Mouse (Mus musculus) intestine, embryonic 16.5 days (tissue): ENCODE measurements around the gene Gm14326. TPM values are rescaled to one million over a fixed set of nuclear protein-coding genes. Genes with fewer than 3 reads are reported as not detected.
A peak's percentile ranks its signal among the peaks of the same experiment; 100 is the strongest.
"Not testable (repeated sequence)": the region's sequence is repeated elsewhere in the genome, so short reads cannot be mapped to it uniquely, and the experiment has no call there.

Experiments used
- ATAC-seq: fragments of 200-750 bp; cut with Nextera tagmentation; 2 replicates; pipeline ENCODE4 v1.8.0; 2017; ENCODE audit warnings: moderate TSS enrichment, moderate library complexity
- H3K27ac ChIP-seq: fragments of 300-500 bp; sonication (generic); 2 replicates; pipeline ENCODE4 v1.5.1; 2014; ENCODE audit warnings: mild to moderate bottlenecking, low read length
- H3K27me3 ChIP-seq: fragments of 300-500 bp; sonication (generic); replicated peaks from 2 replicates; pipeline ENCODE4 v1.6.1; 2014; ENCODE audit warnings: low read length, control low read depth, mixed read lengths; ENCODE audit not compliant: control insufficient read depth, insufficient read depth
- H3K36me3 ChIP-seq: fragments of 300-500 bp; sonication (generic); 2 replicates; pipeline ENCODE4 v1.6.1; 2014; ENCODE audit warnings: low read length, control low read depth; ENCODE audit not compliant: control insufficient read depth, insufficient read depth
- H3K4me1 ChIP-seq: fragments of 300-500 bp; sonication (generic); 2 replicates; pipeline ENCODE4 v1.6.1; 2014; ENCODE audit warnings: low read length, control low read depth, mixed read lengths; ENCODE audit not compliant: control insufficient read depth, insufficient read depth
- H3K4me2 ChIP-seq: fragments of 300-500 bp; sonication (generic); 2 replicates; pipeline ENCODE4 v1.6.1; 2014; ENCODE audit warnings: low read depth, low read length, control low read depth
- H3K4me3 ChIP-seq: fragments of 300-500 bp; sonication (generic); 2 replicates; pipeline ENCODE4 v1.5.1; 2014; ENCODE audit warnings: mild to moderate bottlenecking, low read length
- H3K9ac ChIP-seq: fragments of 300-500 bp; sonication (generic); 2 replicates; pipeline ENCODE4 v1.6.1; 2014; ENCODE audit warnings: low read depth, low read length
- H3K9me3 ChIP-seq: fragments of 300-500 bp; sonication (generic); 2 replicates; pipeline ENCODE4 v1.6.1; 2016; ENCODE audit warnings: low read length, control low read depth; ENCODE audit not compliant: control insufficient read depth
- WGBS: fragments of 180-500 bp; shearing (Covaris S2); extraction: QIAGEN DNeasy Blood & Tissue Kit; methylation state at CpG from one replicate; pipeline ENCODE4 v1.1.7; 2014; 5-methylcytosine and 5-hydroxymethylcytosine counted together
- polyA plus RNA-seq: library from polyadenylated mRNA; unstranded; fragments of >200 nt; fragmentation: Nextera tagmentation; extraction: Ambion mirVana; gene quantifications from 2 replicates; pipeline ENCODE4 v1.2.1, GENCODE M21; 2015

Gene Gm14326
- polyA plus RNA-seq, result 12.9 and 13.7 TPM in 2 replicates

DNA sequence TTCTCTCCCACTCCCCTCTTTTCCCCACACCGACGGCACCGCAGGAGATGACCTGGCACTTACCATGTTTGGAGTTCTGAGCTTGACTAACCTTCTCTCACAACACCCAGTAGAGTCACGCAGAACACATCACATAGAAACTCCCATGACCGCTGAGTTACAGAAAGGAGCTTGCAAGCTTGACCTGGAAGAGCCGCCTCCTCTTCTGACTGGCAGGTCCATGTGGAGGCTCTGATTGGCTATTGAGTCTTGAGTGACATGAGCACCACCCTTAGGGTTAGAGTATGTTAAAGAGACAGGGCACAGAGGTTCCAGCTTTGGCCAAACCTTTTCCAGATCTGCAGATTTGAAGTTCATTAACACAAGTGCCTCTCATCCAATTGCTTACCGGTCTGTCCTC is at the start of gene Gm14326:
Gm14326 (minus strand) TSS at position 153 of the 400 bp plus-strand sequence.
- Histone ChIP-seq H3K4me3 (peak within 1 kb of the TSS; percentile 48), H3K9ac (peak within 1 kb of the TSS; percentile 60)
- not testable (repeated sequence) for H3K4me1 ChIP-seq, H3K4me2 ChIP-seq, ATAC-seq, H3K27ac ChIP-seq, H3K9me3 ChIP-seq, H3K36me3 ChIP-seq, H3K27me3 ChIP-seq
- WGBS, result 0% methylated on average over 4 of the region's 7 CpGs

DNA sequence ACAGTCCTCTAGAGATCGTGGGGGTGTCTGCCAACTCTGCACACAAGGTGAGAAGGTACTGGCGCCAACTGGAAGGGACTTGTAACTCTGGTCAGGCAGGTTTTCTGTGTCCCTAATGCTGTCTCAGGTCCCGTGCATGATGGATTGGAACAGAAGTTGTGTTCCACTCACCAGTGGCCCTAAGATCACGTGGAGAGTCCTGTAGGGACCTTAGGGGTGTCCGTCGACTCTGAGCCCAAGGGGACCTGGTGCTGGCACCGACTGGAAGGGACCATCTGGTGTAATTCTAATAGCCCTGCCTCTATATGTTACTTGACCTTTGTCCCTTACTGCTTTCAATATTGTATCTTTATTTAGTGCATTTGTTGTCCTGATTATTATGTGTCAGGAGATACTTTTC is 17.7 kb upstream of the Gm14326 start:
- not testable (repeated sequence) for H3K27ac ChIP-seq, H3K36me3 ChIP-seq, H3K4me3 ChIP-seq, H3K9ac ChIP-seq, H3K4me2 ChIP-seq, H3K9me3 ChIP-seq, H3K27me3 ChIP-seq, ATAC-seq, H3K4me1 ChIP-seq
- WGBS, result 77% methylated on average over 6 of the region's 7 CpGs

DNA sequence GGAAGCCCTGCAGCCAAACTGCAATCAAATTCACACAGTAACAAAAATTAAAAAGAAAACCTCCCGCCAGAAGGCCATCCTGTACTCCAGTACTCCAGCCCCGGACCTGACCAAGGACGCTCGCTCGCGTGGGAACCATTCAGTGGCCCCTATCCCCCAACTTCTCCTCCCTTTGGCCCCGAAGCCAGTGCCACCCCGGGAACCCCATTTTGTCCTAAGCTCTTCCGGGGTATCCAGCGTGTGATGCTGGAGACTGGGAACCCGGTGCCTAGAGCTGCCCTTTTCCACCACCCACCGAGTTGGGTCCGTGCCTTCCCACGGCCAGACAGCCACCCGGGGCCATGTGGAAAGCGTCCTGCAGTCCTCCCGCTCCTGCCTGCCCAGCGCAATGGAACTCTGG is 363 bp downstream of the Gm14326 start:
- H3K9me3 ChIP-seq, H3K27me3 ChIP-seq, H3K27ac ChIP-seq, H3K36me3 ChIP-seq, H3K4me1 ChIP-seq, ATAC-seq, H3K4me2 ChIP-seq: not testable (repeated sequence)
- Histone ChIP-seq H3K9ac (peak overlapping the region; percentile 60), H3K4me3 (peak overlapping the region; percentile 48)
- WGBS, result 0% methylated on average over 18 of the region's 18 CpGs

DNA sequence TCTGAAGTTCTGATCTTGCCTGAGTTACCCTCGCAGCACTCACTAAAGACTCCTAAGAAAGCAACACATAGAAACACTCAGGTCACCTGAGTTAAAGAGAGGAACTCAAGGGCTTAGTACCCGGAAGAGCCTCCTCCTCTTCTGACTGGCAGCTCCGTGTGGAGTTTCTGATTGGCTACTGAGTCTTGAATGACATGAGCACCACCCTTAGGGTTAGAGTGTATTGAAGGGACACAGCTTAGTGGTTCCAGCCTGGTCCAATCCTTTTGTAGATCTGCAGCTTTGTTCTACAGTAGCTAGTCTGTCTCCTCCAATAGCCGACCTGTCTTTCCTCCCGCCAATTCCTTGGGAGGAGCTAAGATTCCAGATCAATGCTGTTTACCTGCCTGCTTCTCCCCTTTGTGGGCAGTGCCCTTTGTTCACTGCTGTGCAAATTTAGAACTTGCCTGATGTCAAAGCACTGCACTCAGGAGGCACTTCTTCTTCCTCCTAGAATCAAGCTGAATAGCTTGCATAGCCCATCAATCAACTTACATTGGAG is 31.5 kb downstream of the Gm14326 start, which contains the start of gene Zfp972:
Zfp972 (minus strand) TSS at position 51 of the 541 bp plus-strand sequence.
- not testable (repeated sequence) for H3K9me3 ChIP-seq, H3K4me1 ChIP-seq, H3K4me3 ChIP-seq, H3K36me3 ChIP-seq, H3K27ac ChIP-seq, H3K4me2 ChIP-seq, ATAC-seq, H3K27me3 ChIP-seq, H3K9ac ChIP-seq
- WGBS, result 51% methylated on average over 3 of the region's 5 CpGs

DNA sequence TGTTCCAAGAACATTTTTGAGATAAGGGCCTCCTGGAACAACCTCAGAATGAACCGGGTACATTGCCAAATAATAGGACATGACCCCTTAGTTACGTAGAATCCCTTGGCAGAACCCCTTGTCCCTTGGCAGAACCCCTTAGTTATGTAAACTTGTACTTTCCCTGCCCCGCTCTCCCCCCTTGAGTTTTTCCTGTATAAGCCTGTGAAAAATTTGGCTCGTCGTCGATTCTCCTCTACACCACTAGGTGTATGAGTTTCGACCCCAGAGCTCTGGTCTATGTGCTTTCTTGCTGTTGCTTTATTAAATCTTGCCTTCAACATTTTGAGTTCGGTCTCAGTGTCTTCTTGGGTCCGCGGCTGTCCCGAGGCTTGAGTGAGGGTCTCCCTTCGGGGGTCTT is 53.8 kb downstream of the Gm14326 start:
- not testable (repeated sequence) for H3K4me2 ChIP-seq, H3K27ac ChIP-seq, H3K9ac ChIP-seq, ATAC-seq, H3K4me1 ChIP-seq, H3K4me3 ChIP-seq, H3K9me3 ChIP-seq, H3K36me3 ChIP-seq, H3K27me3 ChIP-seq
- 84% methylated on average over 3 of the region's 12 CpGs for WGBS

DNA sequence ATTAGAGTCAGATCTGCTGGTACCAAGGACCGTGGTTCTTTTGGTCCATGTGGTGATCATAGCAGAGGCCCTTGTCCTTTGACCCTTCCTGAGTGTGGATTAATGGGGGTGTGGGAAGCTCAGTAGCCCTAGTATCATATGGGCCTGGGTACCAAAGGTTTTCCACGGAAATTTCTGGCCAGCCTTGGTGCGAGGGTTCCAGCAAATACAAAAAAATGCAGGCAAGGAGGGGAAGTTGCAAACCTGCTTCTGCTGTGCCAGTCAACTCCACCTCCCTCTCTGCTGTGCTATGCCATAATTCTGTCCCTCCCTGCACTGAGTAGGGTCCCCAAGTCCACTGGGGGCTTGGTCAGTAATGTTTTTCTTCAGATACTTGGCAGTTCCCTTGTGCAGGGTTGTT is 58.9 kb downstream of the Gm14326 start:
- WGBS, result 83% methylated on average over 2 of the region's 3 CpGs

DNA sequence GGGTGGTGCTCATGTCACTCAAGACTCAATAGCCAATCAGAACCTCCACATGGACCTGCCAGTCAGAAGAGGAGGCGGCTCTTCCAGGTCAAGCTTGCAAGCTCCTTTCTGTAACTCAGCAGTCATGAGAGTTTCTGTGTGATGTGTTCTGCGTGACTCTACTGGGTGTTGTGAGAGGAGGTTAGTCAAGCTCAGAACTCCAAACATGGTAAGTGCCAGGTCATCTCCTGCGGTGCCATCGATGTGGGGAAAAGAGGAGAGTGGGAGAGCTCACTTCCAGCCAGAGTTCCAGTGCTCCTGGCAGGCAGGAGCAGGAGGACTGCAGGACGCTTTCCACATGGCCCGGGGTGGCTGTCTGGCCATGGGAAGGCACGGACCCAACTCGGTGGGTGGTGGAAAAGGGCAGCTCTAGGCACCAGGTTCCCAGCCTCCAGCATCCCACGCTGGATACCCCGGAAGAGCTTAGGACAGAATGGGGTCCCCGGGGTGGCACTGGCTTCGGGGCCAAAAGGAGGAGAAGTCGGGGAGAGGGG is 60.0 kb downstream of the Gm14326 start, which contains the start of gene Gm14327:
Gm14327 (plus strand) TSS at position 51 of the 533 bp plus-strand sequence.
- H3K36me3 ChIP-seq, H3K27me3 ChIP-seq, H3K9ac ChIP-seq, H3K9me3 ChIP-seq, H3K27ac ChIP-seq, H3K4me1 ChIP-seq, H3K4me2 ChIP-seq, ATAC-seq: not testable (repeated sequence)
- peak within 1 kb of the TSS; percentile 24; the same call in 1 of the 2 replicates for H3K4me3 ChIP-seq
- 34% methylated on average over 8 of the region's 13 CpGs for WGBS

More for the DNA sequence above, 58.9 kb downstream of the Gm14326 start:
- H3K4me3 ChIP-seq, H3K27ac ChIP-seq, H3K36me3 ChIP-seq, H3K4me1 ChIP-seq, ATAC-seq, H3K27me3 ChIP-seq, H3K9me3 ChIP-seq, H3K9ac ChIP-seq, H3K4me2 ChIP-seq: not testable (repeated sequence)

DNA sequence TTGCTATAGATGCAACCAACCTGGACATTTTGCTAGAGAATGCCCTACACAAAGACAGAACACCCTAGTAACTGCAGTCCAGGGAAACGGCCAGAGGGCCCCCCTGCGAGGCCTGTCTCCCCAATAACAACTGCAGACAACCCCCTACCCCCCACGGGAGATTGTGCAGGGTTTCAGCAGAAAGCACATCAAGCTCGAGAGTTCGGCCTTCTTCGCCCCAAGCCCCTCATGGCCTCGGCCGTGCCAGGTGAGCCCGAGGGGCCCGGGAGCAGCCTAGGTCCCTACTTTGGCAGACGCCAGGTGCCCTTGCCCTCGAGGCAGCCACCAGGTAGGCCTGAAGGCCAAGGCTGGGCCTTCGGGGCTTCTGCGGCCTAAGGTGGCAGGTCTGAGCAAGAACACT is 69.4 kb downstream of the Gm14326 start:
- WGBS, result 90% methylated on average over 14 of the region's 14 CpGs
- H3K4me3 ChIP-seq, H3K9ac ChIP-seq, H3K4me1 ChIP-seq, H3K27me3 ChIP-seq, ATAC-seq, H3K27ac ChIP-seq, H3K36me3 ChIP-seq, H3K4me2 ChIP-seq, H3K9me3 ChIP-seq: not testable (repeated sequence)
